Mouse (Mus musculus): ENCODE results near the gene Trpm3.

DNA sequence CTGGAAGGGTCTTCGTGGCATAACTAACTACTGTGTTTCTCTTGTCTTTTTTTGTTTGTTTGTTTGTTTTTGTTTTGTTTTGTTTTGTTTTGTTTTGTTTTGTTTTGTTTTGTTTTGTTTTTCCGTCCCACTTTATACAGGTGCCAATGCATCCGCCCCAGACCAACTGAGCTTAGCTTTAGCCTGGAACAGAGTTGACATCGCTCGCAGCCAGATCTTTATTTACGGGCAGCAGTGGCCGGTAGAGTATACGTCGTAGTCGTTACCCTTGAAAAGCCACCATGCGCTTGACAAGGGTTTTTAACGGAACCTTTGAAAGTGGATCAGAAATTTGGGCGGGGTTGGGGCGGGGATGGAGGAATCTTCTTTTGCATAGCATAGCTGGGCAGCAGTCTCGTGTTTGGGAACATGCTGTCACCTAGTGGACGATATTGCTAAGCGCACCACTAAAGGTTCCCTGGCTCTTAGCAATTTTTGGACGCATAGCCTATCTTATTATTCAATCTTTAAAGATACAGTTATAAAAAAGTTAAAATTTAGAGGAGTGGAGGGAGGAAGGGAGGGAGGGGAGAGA lies 745.0 kb downstream of the Trpm3 start:
- TF ChIP-seq CTCF (IDR thresholded peaks at IDR 0.05; ENCODE audit: extremely low read depth, insufficient read depth, insufficient read length, insufficient replicate concordance) (no peak), POLR2A (IDR thresholded peaks at IDR 0.05; ENCODE audit: low read depth, low read length) (no peak)

Data from spleen, adult 2 months (tissue).